Mouse (Mus musculus) lung, embryonic 15.5 days (tissue): ENCODE data around the gene Alkbh1. TPM values are rescaled to one million over a fixed set of nuclear protein-coding genes. Genes with fewer than 3 reads are reported as not detected.
"Not testable (repeated sequence)": the region's sequence is repeated elsewhere in the genome, so short reads cannot be mapped to it uniquely, and the experiment has no call there.

ENCODE experiments used
- ATAC-seq: fragments of 200-750 bp; cut with Nextera tagmentation; 2 replicates; pipeline ENCODE4 v1.8.0; 2017; ENCODE audit warnings: moderate number of reproducible peaks, borderline replicate concordance; ENCODE audit not compliant: low FRiP score, low TSS enrichment; ENCODE audit errors: extremely low read depth
- H3K27ac ChIP-seq: fragments of 300-500 bp; sonication (generic); 2 replicates; pipeline ENCODE4 v1.5.1; 2015; ENCODE audit warnings: moderate library complexity, mild to moderate bottlenecking, inconsistent platforms
- H3K27me3 ChIP-seq: fragments of 300-500 bp; sonication (generic); 2 replicates; pipeline ENCODE4 v1.6.1; 2015; ENCODE audit warnings: inconsistent platforms
- H3K36me3 ChIP-seq: fragments of 300-500 bp; sonication (generic); 2 replicates; pipeline ENCODE4 v1.6.1; 2015; ENCODE audit warnings: inconsistent platforms
- H3K4me1 ChIP-seq: fragments of 300-500 bp; sonication (generic); 2 replicates; pipeline ENCODE4 v1.6.1; 2015; ENCODE audit warnings: inconsistent platforms
- H3K4me2 ChIP-seq: fragments of 300-500 bp; sonication (generic); 2 replicates; pipeline ENCODE4 v1.6.1; 2015; ENCODE audit warnings: inconsistent platforms, mild to moderate bottlenecking, moderate library complexity
- H3K4me3 ChIP-seq: fragments of 300-500 bp; sonication (generic); 2 replicates; pipeline ENCODE4 v1.5.1; 2015; ENCODE audit warnings: mild to moderate bottlenecking, inconsistent platforms
- H3K9ac ChIP-seq: fragments of 300-500 bp; sonication (generic); 2 replicates; pipeline ENCODE4 v1.6.1; 2015; ENCODE audit warnings: inconsistent platforms
- H3K9me3 ChIP-seq: fragments of 300-500 bp; sonication (generic); 2 replicates; pipeline ENCODE4 v1.6.1; 2016; ENCODE audit warnings: inconsistent platforms
- WGBS: fragments of 180-500 bp; shearing (Covaris S2); methylation state at CpG from one replicate; pipeline ENCODE4 v1.1.7; 2015; 5-methylcytosine and 5-hydroxymethylcytosine counted together
- polyA plus RNA-seq: library from polyadenylated mRNA; unstranded; fragments of >200 nt; fragmentation: Nextera tagmentation; extraction: Ambion mirVana; gene quantifications from 2 replicates; pipeline ENCODE4 v1.2.1, GENCODE M21; 2015

Alkbh1 gene
- polyA plus RNA-seq: 47.5 and 48.0 TPM in 2 replicates

GRCm38 (mm10) chr12:87443700-87444122 is at the start of gene Alkbh1, which contains the start of gene Slirp:
Gene Alkbh1 (minus strand): TSS chr12:87444017.
Gene Slirp (plus strand): TSS chr12:87443896.
- H3K4me2 ChIP-seq: peak within 1 kb of the TSS; percentile 76
- peak within 1 kb of the TSS; percentile 86 for H3K4me3 ChIP-seq
- H3K36me3 ChIP-seq: peaks cover 44% of the 10 kb centered on the region
- ATAC-seq: peak; percentile 88
- H3K9ac ChIP-seq: peak within 1 kb of the TSS; percentile 92
- peak within 1 kb of the TSS; percentile 87 for H3K27ac ChIP-seq
- peaks cover 20% of the 10 kb centered on the region for H3K4me1 ChIP-seq
- WGBS: under 1% methylated on average over 28 of the region's 28 CpGs
- no peaks in the 10 kb centered on the region for H3K27me3 ChIP-seq
- no peaks in the 10 kb centered on the region for H3K9me3 ChIP-seq

- not testable (repeated sequence) for H3K36me3 ChIP-seq, ATAC-seq, H3K27ac ChIP-seq, H3K27me3 ChIP-seq, H3K9ac ChIP-seq, H3K9me3 ChIP-seq, H3K4me1 ChIP-seq, H3K4me2 ChIP-seq, H3K4me3 ChIP-seq
- 60% methylated on average over 2 of the region's 2 CpGs for WGBS
Measured at GRCm38 (mm10) chr12:87488683-87489082, 44.9 kb upstream of the Alkbh1 start.

- H3K27ac ChIP-seq, H3K9ac ChIP-seq: not testable (repeated sequence)
Measured at GRCm38 (mm10) chr12:87482482-87482881, 38.7 kb upstream of the Alkbh1 start.

GRCm38 (mm10) chr12:87474756-87475155 is 30.9 kb upstream of the Alkbh1 start:
- no peaks in the 10 kb centered on the region for H3K36me3 ChIP-seq
- H3K4me1 ChIP-seq: peaks cover 12% of the 10 kb centered on the region
- H3K27me3 ChIP-seq: no peaks in the 10 kb centered on the region
- no peak overlapping the region for H3K9ac ChIP-seq
- no peak for ATAC-seq
- WGBS: 66% methylated on average over 3 of the region's 3 CpGs
- H3K27ac ChIP-seq: no peak overlapping the region
- no peak overlapping the region for H3K4me3 ChIP-seq
- H3K4me2 ChIP-seq: no peak overlapping the region
- H3K9me3 ChIP-seq: no peaks in the 10 kb centered on the region

More at GRCm38 (mm10) chr12:87482482-87482881, 38.7 kb upstream of the Alkbh1 start:
- H3K36me3 ChIP-seq, H3K27me3 ChIP-seq, H3K4me1 ChIP-seq, ATAC-seq, H3K4me2 ChIP-seq, H3K9me3 ChIP-seq, H3K4me3 ChIP-seq: not testable (repeated sequence)
- 77% methylated on average over 5 of the region's 5 CpGs for WGBS

GRCm38 (mm10) chr12:87471964-87472786 is 28.4 kb upstream of the Alkbh1 start, which contains the start of gene Snw1:
Gene Snw1 (minus strand): TSS chr12:87472274.
- WGBS: 3% methylated on average over 45 of the region's 45 CpGs
- Histone ChIP-seq H3K4me1 (peaks cover 12% of the 10 kb centered on the region), H3K36me3 (peaks cover 14% of the 10 kb centered on the region), H3K4me2 (peak within 1 kb of the TSS; percentile 59), H3K4me3 (peak within 1 kb of the TSS; percentile 74), H3K9me3 (no peaks in the 10 kb centered on the region), H3K9ac (peak within 1 kb of the TSS; percentile 89), H3K27me3 (no peaks in the 10 kb centered on the region), H3K27ac (peak within 1 kb of the TSS; percentile 84)
- peak; percentile 96 for ATAC-seq

- Histone ChIP-seq H3K4me3 (peak overlapping the region; percentile 74), H3K4me1 (peaks cover 12% of the 10 kb centered on the region), H3K4me2 (peak overlapping the region; percentile 59), H3K9ac (peak overlapping the region; percentile 89), H3K27me3 (no peaks in the 10 kb centered on the region), H3K9me3 (no peaks in the 10 kb centered on the region), H3K27ac (peak overlapping the region; percentile 84), H3K36me3 (peaks cover 20% of the 10 kb centered on the region)
- ATAC-seq: no peak
- under 1% methylated on average over 19 of the region's 19 CpGs for WGBS
Measured at GRCm38 (mm10) chr12:87471421-87471963, 27.7 kb upstream of the Alkbh1 start.

- Histone ChIP-seq H3K9ac (peak overlapping the region; percentile 89; the same call in 1 of the 2 replicates), H3K27me3 (no peaks in the 10 kb centered on the region), H3K4me1 (peaks cover 12% of the 10 kb centered on the region), H3K36me3 (peaks cover 26% of the 10 kb centered on the region), H3K27ac (no peak overlapping the region), H3K4me2 (peak overlapping the region; percentile 59), H3K4me3 (peak overlapping the region; percentile 74), H3K9me3 (no peaks in the 10 kb centered on the region)
- WGBS: 59% methylated on average over 7 of the region's 7 CpGs
- ATAC-seq: no peak
Measured at GRCm38 (mm10) chr12:87470263-87471136, 26.7 kb upstream of the Alkbh1 start.

GRCm38 (mm10) chr12:87464678-87465297 is 21.0 kb upstream of the Alkbh1 start:
- ATAC-seq: no peak
- WGBS: 84% methylated on average over 6 of the region's 6 CpGs

GRCm38 (mm10) chr12:87449456-87449855 is 5.6 kb upstream of the Alkbh1 start:
- Histone ChIP-seq H3K27me3 (no peaks in the 10 kb centered on the region), H3K36me3 (peaks cover 72% of the 10 kb centered on the region), H3K27ac (no peak overlapping the region), H3K4me1 (peaks cover 7% of the 10 kb centered on the region; the same call in 1 of the 2 replicates), H3K4me2 (no peak overlapping the region), H3K4me3 (no peak overlapping the region), H3K9ac (no peak overlapping the region), H3K9me3 (no peaks in the 10 kb centered on the region)
- ATAC-seq: no peak
- WGBS: 86% methylated on average over 9 of the region's 9 CpGs

More at GRCm38 (mm10) chr12:87464678-87465297, 21.0 kb upstream of the Alkbh1 start:
- H3K36me3 ChIP-seq: peaks cover 77% of the 10 kb centered on the region
- no peaks in the 10 kb centered on the region for H3K4me1 ChIP-seq
- H3K9me3 ChIP-seq: no peaks in the 10 kb centered on the region
- H3K9ac ChIP-seq: no peak overlapping the region
- H3K4me2 ChIP-seq: no peak overlapping the region
- H3K27ac ChIP-seq: no peak overlapping the region
- no peak overlapping the region for H3K4me3 ChIP-seq
- no peaks in the 10 kb centered on the region for H3K27me3 ChIP-seq

- Histone ChIP-seq H3K9me3 (no peaks in the 10 kb centered on the region), H3K4me1 (peaks cover 20% of the 10 kb centered on the region), H3K9ac (peak overlapping the region; percentile 92), H3K27ac (no peak overlapping the region), H3K4me2 (peak overlapping the region; percentile 76), H3K4me3 (peak overlapping the region; percentile 86), H3K27me3 (no peaks in the 10 kb centered on the region), H3K36me3 (peaks cover 43% of the 10 kb centered on the region)
- WGBS: 2% methylated on average over 16 of the region's 16 CpGs
- ATAC-seq: peak; percentile 7; the same call in 1 of the 2 replicates
Measured at GRCm38 (mm10) chr12:87444211-87444610, 394 bp upstream of the Alkbh1 start.

GRCm38 (mm10) chr12:87443115-87443699 is 610 bp downstream of the Alkbh1 start:
- H3K36me3 ChIP-seq: peaks cover 45% of the 10 kb centered on the region
- WGBS: under 1% methylated on average over 33 of the region's 33 CpGs

More at GRCm38 (mm10) chr12:87443115-87443699, 610 bp downstream of the Alkbh1 start:
- H3K27me3 ChIP-seq: no peaks in the 10 kb centered on the region
- H3K4me2 ChIP-seq: peak overlapping the region; percentile 76
- peak overlapping the region; percentile 92 for H3K9ac ChIP-seq
- H3K27ac ChIP-seq: peak overlapping the region; percentile 87
- peak; percentile 85 for ATAC-seq
- H3K4me3 ChIP-seq: peak overlapping the region; percentile 86
- H3K4me1 ChIP-seq: peaks cover 20% of the 10 kb centered on the region
- no peaks in the 10 kb centered on the region for H3K9me3 ChIP-seq
